Mouse (Mus musculus): ENCODE data around the gene Prex1.

- no peak for TF ChIP-seq GATA1 (IDR thresholded peaks at IDR 0.05; ENCODE audit: low read length)
- TF ChIP-seq TAL1 (IDR thresholded peaks at IDR 0.05; ENCODE audit: low read length), result no peak
Observed at GRCm38 (mm10) chr2:166583292-166583691, 130.3 kb downstream of the Prex1 start.

All from erythroblast, embryonic 14.5 days (primary cell).